Mouse (Mus musculus) megakaryocyte progenitor cell, adult 5-6 weeks (primary cell): ENCODE data around the gene Nemp2. TPM values are rescaled to one million over a fixed set of nuclear protein-coding genes. Genes with fewer than 3 reads are reported as not detected.
A peak's percentile ranks its signal among the peaks of the same experiment; 100 is the strongest.

Experiments
- ATAC-seq: replicated peaks from 2 replicates; pipeline ENCODE4 v1.8.0; 2016; ENCODE audit warnings: mild to moderate bottlenecking, moderate TSS enrichment, inconsistent platforms; ENCODE audit not compliant: poor library complexity
- total RNA-seq, 2 experiments: library from RNA; stranded (forward) in 1 of 2; stranded (reverse) in 1 of 2; fragments of 157-497, 149-512 nt in 1 of 2; fragments of 200-1000 nt in 1 of 2; gene quantifications; 2 replicates each; pipeline versions ENCODE4 v1.2.3 to v1.2.4; 2015 to 2017

Gene Nemp2
- total RNA-seq (2015) (10.4 and 11.1 TPM in 2 replicates), total RNA-seq (2017) (6.5 and 11.2 TPM in 2 replicates)

DNA sequence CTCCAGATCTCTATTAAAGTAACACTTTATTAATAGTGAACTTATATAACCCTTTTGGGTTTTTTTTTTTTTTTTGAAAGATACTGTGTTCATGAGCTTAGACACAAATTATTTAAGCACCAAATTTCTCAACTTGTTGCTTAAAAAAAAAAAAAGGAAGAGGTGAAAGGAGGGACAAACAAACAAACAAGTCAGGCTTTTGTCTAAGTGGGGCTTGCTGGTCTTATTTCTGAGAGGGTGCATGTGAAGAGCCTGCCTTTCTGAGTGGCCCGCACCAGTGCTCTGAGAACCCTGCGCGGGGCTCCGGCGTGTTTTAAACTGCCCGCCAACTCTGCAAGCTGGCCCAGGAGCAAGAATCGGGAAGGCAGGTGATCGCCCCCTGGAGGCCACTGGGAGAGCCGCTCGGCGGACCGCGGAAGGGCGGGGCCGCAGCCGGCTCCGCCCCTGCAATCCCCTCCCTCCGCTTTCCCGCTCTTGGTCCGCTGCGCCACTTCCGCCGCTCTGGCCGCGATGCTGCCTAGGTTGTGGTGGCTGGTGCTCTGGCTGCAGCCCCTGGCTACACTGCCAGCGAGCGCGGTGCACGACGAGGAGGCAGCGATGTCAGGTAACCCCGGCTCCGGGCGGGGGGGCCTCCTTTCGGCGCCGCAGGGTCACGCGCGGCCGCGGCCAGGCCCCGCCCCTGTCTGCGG lies at the start of gene Nemp2:
Gene Nemp2 (plus strand): TSS at position 456 of the 689 bp plus-strand sequence.
- ATAC-seq, result peak; percentile 99

DNA sequence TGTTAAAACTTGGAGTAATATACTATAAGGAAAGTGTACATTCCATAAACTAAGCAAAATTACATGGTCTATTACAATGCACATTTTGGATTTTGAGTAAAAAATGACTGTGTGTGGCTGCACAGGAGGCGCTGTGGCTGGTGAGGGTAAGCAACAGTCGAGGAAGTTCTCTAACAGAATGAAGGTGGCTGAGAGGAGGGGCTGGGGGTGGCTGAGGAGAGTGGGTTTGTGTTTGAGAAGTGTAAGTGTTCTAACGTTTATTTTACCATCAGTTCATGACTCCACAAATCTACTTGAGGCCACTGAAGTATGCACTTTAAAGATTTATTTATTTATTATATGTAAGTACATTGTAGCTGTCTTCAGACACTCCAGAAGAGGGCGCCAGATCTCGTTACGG lies 48.8 kb upstream of the Nemp2 start:
- ATAC-seq, result no peak

GRCm38 (mm10) chr1:52582866-52583265 lies 47.6 kb upstream of the Nemp2 start:
- no peak for ATAC-seq

DNA sequence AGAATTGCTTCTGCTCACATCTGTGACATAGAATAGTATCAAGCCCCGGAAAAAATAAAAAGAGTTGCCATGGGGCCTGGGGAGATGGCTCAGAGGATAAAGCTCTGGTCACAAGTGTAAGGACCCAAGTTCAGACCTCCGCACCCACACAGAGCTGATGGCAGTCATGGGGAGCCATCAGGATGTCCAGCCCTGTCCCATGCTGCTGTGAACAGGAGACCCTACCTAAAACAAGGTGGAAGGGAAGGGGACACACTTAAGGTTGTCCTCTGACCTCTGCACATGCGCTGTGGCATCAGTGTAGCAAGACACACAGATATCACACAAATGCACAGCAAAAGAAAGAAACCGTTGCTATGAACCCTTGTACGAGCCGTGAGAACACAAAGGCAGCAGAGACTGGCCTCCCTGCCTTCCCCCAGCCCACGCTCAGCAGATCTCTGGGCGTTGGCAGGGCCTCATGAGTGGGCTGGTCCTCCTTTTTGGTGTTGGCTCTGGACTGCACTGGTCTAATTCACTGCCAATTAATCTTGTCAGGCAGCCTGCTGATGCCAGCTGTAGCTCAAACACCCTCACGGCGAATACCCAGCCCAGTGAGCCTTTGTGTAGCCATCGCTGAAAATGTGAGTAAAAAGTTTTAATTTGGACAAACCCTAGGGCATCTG lies 33.4 kb upstream of the Nemp2 start:
- peak; percentile 46 for ATAC-seq

- peak; percentile 83 for ATAC-seq
Observed at GRCm38 (mm10) chr1:52597761-52598160, 32.7 kb upstream of the Nemp2 start.

- peak; percentile 35; the same call in 1 of the 2 replicates for ATAC-seq
Observed at GRCm38 (mm10) chr1:52598361-52598760, 32.1 kb upstream of the Nemp2 start.

- peak; percentile 42; the same call in 1 of the 2 replicates for ATAC-seq
Observed at GRCm38 (mm10) chr1:52601496-52601895, 29.0 kb upstream of the Nemp2 start.

DNA sequence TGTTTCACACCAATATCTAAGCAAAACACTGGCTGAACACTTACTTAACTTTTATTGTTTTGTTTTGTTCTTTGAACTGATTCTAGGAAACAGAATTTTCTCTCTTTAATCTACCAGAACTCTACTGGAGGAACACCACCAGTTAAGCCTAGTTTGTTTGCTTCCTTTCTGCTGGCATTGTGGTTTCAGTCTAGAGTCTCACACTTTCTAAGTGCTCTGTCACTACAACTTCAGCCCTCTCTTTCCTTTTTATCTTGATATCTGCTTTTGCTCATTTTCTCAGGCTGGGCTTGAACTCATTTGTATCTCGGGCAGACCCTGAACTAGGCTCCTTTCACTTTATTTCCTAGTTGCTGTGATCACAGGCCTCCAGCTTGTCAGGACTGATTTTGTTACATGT lies 22.8 kb upstream of the Nemp2 start:
- ATAC-seq, result 0 out of 2 replicates have a peak, but pooled peaks have one; percentile 6

- no peak for ATAC-seq
Observed at GRCm38 (mm10) chr1:52608486-52608885, 22.0 kb upstream of the Nemp2 start.

- ATAC-seq, result no peak
Observed at GRCm38 (mm10) chr1:52618217-52618616, 12.3 kb upstream of the Nemp2 start.

DNA sequence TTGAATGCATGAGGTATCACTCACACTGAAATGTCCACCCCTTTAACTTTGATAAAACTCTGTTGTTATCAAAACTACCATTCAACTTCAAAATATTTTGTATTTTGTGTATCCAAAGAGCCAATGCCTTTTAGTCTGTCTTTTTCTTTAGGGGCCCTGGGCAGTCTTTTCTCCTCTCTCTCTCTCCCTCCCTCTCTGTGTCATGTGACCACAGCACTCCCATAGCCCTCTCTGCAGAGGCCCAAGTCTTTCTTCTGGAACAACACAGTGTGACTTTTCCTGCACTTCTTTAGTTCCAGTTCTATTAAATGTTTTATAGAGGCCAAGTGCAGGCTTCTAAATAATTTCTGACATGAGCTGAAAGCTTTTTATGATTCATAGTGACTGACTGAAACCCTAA lies 10.1 kb upstream of the Nemp2 start:
- no peak for ATAC-seq

GRCm38 (mm10) chr1:52630937-52631299 lies 415 bp downstream of the Nemp2 start:
- ATAC-seq, result peak; percentile 65

GRCm38 (mm10) chr1:52631570-52631969 lies 1.1 kb downstream of the Nemp2 start:
- peak; percentile 53 for ATAC-seq

DNA sequence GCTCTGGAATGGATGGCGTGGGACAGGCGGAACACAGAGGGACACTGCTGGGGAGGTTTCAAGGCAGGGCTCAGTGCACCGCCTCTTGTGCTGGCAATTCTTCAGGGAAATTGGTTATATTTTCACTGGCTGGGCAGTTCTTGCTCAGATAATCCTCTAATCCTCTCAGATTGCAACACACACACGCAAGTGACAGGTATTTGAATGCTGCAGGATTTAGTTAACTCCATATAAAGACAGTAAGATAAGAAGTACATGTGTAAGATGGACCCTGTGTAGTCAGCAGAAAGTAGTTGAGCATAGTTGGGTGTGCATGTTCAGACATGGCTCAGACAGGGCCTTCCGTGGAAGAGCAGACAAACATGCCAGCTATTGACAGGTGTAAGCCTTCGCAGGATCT lies 3.7 kb downstream of the Nemp2 start:
- ATAC-seq, result no peak

- ATAC-seq, result no peak
Observed at GRCm38 (mm10) chr1:52635932-52636331, 5.4 kb downstream of the Nemp2 start.

DNA sequence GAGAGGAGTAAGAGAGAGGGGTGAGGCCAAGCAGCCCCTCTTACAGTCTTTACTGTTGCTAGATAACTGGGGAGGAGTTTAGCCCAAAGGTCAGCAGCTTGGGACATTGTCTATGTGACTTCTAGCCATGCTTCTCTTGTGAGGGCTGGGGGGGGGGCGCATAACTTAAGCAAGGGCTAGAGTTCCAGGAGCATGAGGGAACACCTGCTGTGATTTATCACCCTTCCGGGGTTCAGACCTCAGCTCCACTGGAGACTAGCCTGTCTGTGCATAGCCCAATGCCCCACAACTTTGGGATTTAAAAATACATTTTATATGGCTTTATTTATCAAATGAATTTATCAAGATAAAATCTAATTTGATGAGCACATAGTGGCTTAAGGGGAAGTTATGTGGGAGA lies 7.6 kb downstream of the Nemp2 start:
- ATAC-seq, result no peak

DNA sequence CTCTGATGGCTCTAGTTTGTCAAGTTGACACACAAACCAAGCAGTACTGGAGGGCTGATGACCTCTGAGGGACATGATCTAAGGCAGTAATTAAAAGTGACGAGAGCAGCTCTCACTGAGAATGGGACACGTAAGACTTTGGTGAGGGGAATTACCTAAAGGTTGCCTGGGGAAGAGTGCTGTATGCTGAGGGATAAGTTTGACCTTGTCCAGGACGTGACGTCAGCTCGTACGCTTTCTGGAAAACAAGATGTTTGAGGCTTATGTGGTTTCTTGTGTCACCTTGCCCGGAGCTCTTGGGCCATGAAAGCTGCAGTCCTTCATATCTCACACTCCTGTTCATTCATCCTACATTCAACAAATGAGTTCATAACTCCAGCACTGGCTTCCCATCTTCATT lies 8.6 kb downstream of the Nemp2 start:
- ATAC-seq, result no peak

DNA sequence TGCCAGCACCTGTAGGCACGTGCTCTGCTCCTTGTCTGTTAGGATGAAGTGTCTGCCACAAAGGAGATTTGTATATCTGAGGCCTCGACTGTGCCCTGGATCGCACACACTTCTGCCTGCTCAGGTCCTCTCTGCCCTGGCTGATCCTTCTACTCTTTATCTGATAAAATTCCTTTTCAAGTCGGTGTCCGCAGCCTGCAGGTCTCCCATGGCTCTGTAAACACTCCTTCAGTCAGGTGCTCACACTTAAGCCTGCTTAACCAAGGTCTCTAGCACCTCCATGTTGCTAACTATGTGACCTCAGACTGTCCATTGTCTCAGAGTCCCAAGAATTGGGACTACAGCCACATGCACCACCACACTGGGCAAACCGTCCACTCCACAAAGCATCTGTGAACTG lies 9.8 kb downstream of the Nemp2 start:
- ATAC-seq, result no peak

DNA sequence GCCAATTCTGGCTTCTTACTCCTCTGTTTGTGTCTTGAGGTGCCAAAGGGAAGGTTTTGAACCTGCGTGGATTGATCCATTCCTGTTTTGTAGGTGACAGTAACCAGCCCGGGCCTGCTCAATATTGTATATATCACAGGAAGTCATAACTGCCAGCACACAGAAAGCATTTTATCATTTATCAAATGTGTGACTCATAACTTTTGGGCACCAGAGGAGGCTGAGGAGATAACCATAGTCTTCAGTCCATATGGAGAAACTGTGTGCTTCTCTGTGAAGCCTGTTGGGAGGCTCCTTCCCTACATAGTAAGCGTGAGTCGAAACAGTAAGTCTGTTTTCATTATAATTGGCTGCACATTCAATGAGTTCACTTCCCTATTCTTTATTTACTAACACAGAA lies 10.2 kb downstream of the Nemp2 start:
- no peak for ATAC-seq

GRCm38 (mm10) chr1:52648153-52649027 lies 17.9 kb downstream of the Nemp2 start:
- ATAC-seq, result peak; percentile 96

DNA sequence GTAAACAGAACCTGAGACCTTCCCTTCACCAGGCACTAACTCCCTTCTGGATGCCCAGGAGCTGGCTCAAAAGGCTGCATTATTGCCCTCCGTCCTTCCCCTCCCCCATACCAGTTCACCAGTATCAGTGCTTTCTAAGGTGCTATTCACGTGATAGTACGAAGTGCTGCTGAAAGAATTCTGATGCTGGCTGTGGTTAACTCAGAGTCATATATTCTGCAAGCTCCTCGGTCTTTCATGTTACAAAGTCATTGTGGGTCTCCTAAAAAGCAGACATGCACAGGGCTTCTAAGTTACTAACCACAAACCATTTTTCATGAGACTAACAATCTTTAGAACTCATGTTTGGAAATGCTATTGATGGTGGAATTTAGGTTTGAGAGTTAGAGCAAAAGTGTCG lies 19.6 kb downstream of the Nemp2 start:
- ATAC-seq, result no peak
